Mouse (Mus musculus): ENCODE measurements around the gene Ftl1. TPM values are rescaled to one million over a fixed set of nuclear protein-coding genes. Genes with fewer than 3 reads are reported as not detected.

Ftl1 gene
- total and polyA plus RNA-seq, 3 experiments: 31.2 to 1,027 (median 142) TPM

GRCm38 (mm10) chr7:45508561-45508960 is 48.9 kb upstream of the Ftl1 start:
- H3K4me1 ChIP-seq (ENCODE audit: control insufficient read depth in 1 of 2, insufficient read depth in 2 of 2): peaks cover 2 to 16% of the 10 kb centered on the region in 2 experiments; a peak in 3 of 4 replicates
- dilution Hi-C loops (cut with MboI; ENCODE audit: extremely low pct_ligation_motif_present, extremely low pct_unique_long_range_greater_than_20kb, low sequenced_read_pairs) (no loop called here), in situ Hi-C loops (cut with MboI; ENCODE audit: low pct_ligation_motif_present, low pct_unique_long_range_greater_than_20kb, low sequenced_read_pairs) (no loop called here)
- no peak overlapping the region for H3K4me3 ChIP-seq (replicated peaks in 1 of 3; ENCODE audit: low read depth in 2 of 3, low read length in 2 of 3, poor library complexity in 1 of 3)
- H3K79me2 ChIP-seq (replicated peaks; ENCODE audit: control insufficient read depth, extremely low read depth, insufficient read depth, poor library complexity, severe bottlenecking): no peaks in the 10 kb centered on the region
- H3K27ac ChIP-seq (ENCODE audit: insufficient read depth, low read depth): no peak overlapping the region
- no peaks in the 10 kb centered on the region for H3K27me3 ChIP-seq (replicated peaks)
- no peak overlapping the region for H3K4me2 ChIP-seq (ENCODE audit: insufficient read depth, low read depth, poor library complexity, severe bottlenecking)
- no peak overlapping the region for H3K9ac ChIP-seq (ENCODE audit: insufficient read depth, low read depth)
- TF ChIP-seq ZNF384 (IDR thresholded peaks at IDR 0.05; ENCODE audit: low read depth, low read length) (no peak), ETS1 (conservative IDR thresholded peaks at IDR 0.05; ENCODE audit: low read depth, low read length) (no peak), TBP (conservative IDR thresholded peaks at IDR 0.05; ENCODE audit: low read depth, low read length) (no peak), USF2 (conservative IDR thresholded peaks at IDR 0.05; ENCODE audit: low read depth, low read length) (no peak), MAFK (IDR thresholded peaks at IDR 0.05; ENCODE audit: insufficient replicate concordance, low read length) (no peak), UBTF (IDR thresholded peaks at IDR 0.05; ENCODE audit: low read depth, low read length) (no peak), IRF4 (IDR thresholded peaks at IDR 0.05; ENCODE audit: low read depth, low read length) (no peak), RCOR1 (conservative IDR thresholded peaks at IDR 0.05; ENCODE audit: low read depth, low read length) (no peak)
- DNase-seq (ENCODE audit: extremely low read depth): no peak
- peaks cover 7 to 43% of the 10 kb centered on the region in 2 experiments for H3K36me3 ChIP-seq (replicated peaks in 1 of 2; ENCODE audit: control insufficient read depth in 1 of 2, insufficient read depth in 1 of 2, low read length in 1 of 2)
- no peaks in the 10 kb centered on the region for H3K9me3 ChIP-seq (replicated peaks; ENCODE audit: low read length)

GRCm38 (mm10) chr7:45507583-45507982 is 47.9 kb upstream of the Ftl1 start:
- in situ Hi-C loops (cut with MboI; ENCODE audit: low pct_ligation_motif_present, low pct_unique_long_range_greater_than_20kb, low sequenced_read_pairs) (no loop called here), dilution Hi-C loops (cut with MboI; ENCODE audit: extremely low pct_ligation_motif_present, extremely low pct_unique_long_range_greater_than_20kb, low sequenced_read_pairs) (no loop called here)
- Histone ChIP-seq H3K4me3 (replicated peaks in 1 of 3; ENCODE audit: low read depth in 2 of 3, low read length in 2 of 3, poor library complexity in 1 of 3) (no peak overlapping the region), H3K27me3 (replicated peaks) (no peaks in the 10 kb centered on the region), H3K27ac (ENCODE audit: insufficient read depth, low read depth) (no peak overlapping the region), H3K9ac (ENCODE audit: insufficient read depth, low read depth) (no peak overlapping the region), H3K4me2 (ENCODE audit: insufficient read depth, low read depth, poor library complexity, severe bottlenecking) (no peak overlapping the region), H3K36me3 (replicated peaks in 1 of 2; ENCODE audit: control insufficient read depth in 1 of 2, insufficient read depth in 1 of 2, low read length in 1 of 2) (peaks cover 10 to 52% of the 10 kb centered on the region in 2 experiments), H3K4me1 (ENCODE audit: control insufficient read depth in 1 of 2, insufficient read depth in 2 of 2) (peaks cover 2 to 16% of the 10 kb centered on the region in 2 experiments; a peak in 3 of 4 replicates), H3K79me2 (replicated peaks; ENCODE audit: control insufficient read depth, extremely low read depth, insufficient read depth, poor library complexity, severe bottlenecking) (no peaks in the 10 kb centered on the region), H3K9me3 (replicated peaks; ENCODE audit: low read length) (no peaks in the 10 kb centered on the region)
- DNase-seq (ENCODE audit: extremely low read depth): no peak
- TF ChIP-seq SMC3 (IDR thresholded peaks at IDR 0.05; ENCODE audit: low read depth, low read length) (no peak), ETS1 (conservative IDR thresholded peaks at IDR 0.05; ENCODE audit: low read depth, low read length) (no peak), KAT2A (IDR thresholded peaks at IDR 0.05; ENCODE audit: insufficient replicate concordance, low read length) (no peak), CHD2 (IDR thresholded peaks at IDR 0.05; ENCODE audit: low read length) (no peak), MXI1 (IDR thresholded peaks at IDR 0.05; ENCODE audit: low read depth, low read length) (no peak), CHD1 (IDR thresholded peaks at IDR 0.05; ENCODE audit: low read depth, low read length) (no peak), ZNF384 (IDR thresholded peaks at IDR 0.05; ENCODE audit: low read depth, low read length) (no peak), ELF1 (IDR thresholded peaks at IDR 0.05; ENCODE audit: low read depth, low read length) (no peak), NRF1 (IDR thresholded peaks at IDR 0.05; ENCODE audit: low read depth, low read length) (no peak), NELFE (IDR thresholded peaks at IDR 0.05; ENCODE audit: low read depth, low read length) (no peak), EP300 (IDR thresholded peaks at IDR 0.05; ENCODE audit: low read length) (no peak), JUND (conservative IDR thresholded peaks at IDR 0.05; ENCODE audit: low read depth, low read length) (no peak), SIN3A (IDR thresholded peaks at IDR 0.05; ENCODE audit: low read length) (no peak)

Measured in CH12.LX (cell line).